Comparison of ENCODE assay signal across 8 mouse cellular contexts in the genomic region with DNA sequence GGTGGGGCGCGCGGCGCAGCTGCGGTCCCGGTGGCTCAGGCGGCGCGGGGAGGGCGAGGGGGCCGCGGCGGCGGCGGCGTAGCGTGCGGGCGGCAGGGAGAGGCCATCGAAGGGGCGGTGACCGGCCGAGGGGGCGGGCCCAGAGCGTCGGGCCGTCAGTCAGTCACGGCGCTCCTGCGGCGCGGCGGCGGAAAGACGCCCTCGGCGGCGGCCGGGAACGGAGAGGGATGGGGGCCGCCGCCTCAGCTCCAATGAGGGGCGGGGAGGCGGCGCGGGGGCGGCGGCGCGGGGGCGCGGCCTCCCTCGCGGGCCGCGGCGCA. TPM values are rescaled to one million over a fixed set of nuclear protein-coding genes. Genes with fewer than 3 reads are reported as not detected.
DNase-seq lines count a peak whose midpoint lies in the region; ATAC-seq and TF ChIP-seq lines count a peak whose summit lies in the region.

Gene Tent4a (minus strand): TSS at position 284 of the 320 bp plus-strand sequence.

- peak within 1 kb of the TSS; percentile 95 for H3K9ac ChIP-seq in hindbrain, embryonic 13.5 days
- peak within 1 kb of the TSS; percentile 91 for H3K9ac ChIP-seq in liver, embryonic 16.5 days (ENCODE audit: low read depth, low read length)

- no peak for TF ChIP-seq CTCF in C2C12 (IDR thresholded peaks at IDR 0.05; ENCODE audit: control insufficient read depth, insufficient read depth, insufficient read length)

- peak within 1 kb of the TSS; percentile 99 for H3K4me2 ChIP-seq in hindbrain, embryonic 13.5 days
- H3K4me2 ChIP-seq in liver, embryonic 16.5 days (ENCODE audit: low read depth, low read length), result peak within 1 kb of the TSS; percentile 96

- peak within 1 kb of the TSS; percentile 66 for H3K4me3 ChIP-seq in C2C12 (ENCODE audit: insufficient read depth, poor library complexity, severe bottlenecking)
- peak within 1 kb of the TSS; percentile 94 for H3K4me3 ChIP-seq in hindbrain, embryonic 13.5 days
- H3K4me3 ChIP-seq in liver, embryonic 16.5 days (ENCODE audit: low read depth, low read length), result peak within 1 kb of the TSS; percentile 79

- peak within 1 kb of the TSS; percentile 97 for H3ac ChIP-seq in C2C12 (ENCODE audit: control insufficient read depth, insufficient read length, low read depth)

- peaks cover 49% of the 10 kb centered on the region for H3K79me2 ChIP-seq in C2C12 (ENCODE audit: control insufficient read depth, insufficient read depth)

- H3K79me3 ChIP-seq in C2C12 (ENCODE audit: low read depth), result peaks cover 43% of the 10 kb centered on the region

- ATAC-seq in cerebellum, adult (ENCODE audit: insufficient number of reproducible peaks, low FRiP score, low TSS enrichment), result peak; percentile 62
- peak; percentile 63 for ATAC-seq in erythroblast, adult 5-6 weeks (replicated peaks; ENCODE audit: low FRiP score, poor library complexity, severe bottlenecking)
- ATAC-seq in hindbrain, embryonic 13.5 days (ENCODE audit: low FRiP score), result peak; percentile 81
- peak; percentile 78 for ATAC-seq in liver, embryonic 16.5 days (ENCODE audit: low read depth)

- no peaks in the 10 kb centered on the region for H3K27me3 ChIP-seq in C2C12 (ENCODE audit: control insufficient read depth, insufficient read depth, insufficient read length)
- no peaks in the 10 kb centered on the region for H3K27me3 ChIP-seq in hindbrain, embryonic 13.5 days
- H3K27me3 ChIP-seq in liver, embryonic 16.5 days (ENCODE audit: control insufficient read depth, insufficient read depth, low read depth, low read length), result no peaks in the 10 kb centered on the region

- WGBS in hindbrain, embryonic 13.5 days, result under 1% methylated on average over 33 of the region's 57 CpGs
- whole genome bisulfite sequencing in liver, embryonic 16.5 days (ENCODE audit: insufficient replicate concordance), result 0% methylated on average over 14 of the region's 57 CpGs

- DNase-seq in cerebellum, postnatal 10 days, result no peak
- DNase-seq in T-cell, adult 2 months (ENCODE audit: low spot score), result no peak
- DNase-seq in spleen, adult 12 weeks (ENCODE audit: low spot score), result no peak

- H3K27ac ChIP-seq in hindbrain, embryonic 13.5 days, result peak within 1 kb of the TSS; percentile 98
- peak within 1 kb of the TSS; percentile 95 for H3K27ac ChIP-seq in liver, embryonic 16.5 days (ENCODE audit: low read length)

- H3K9me3 ChIP-seq in hindbrain, embryonic 13.5 days, result no peaks in the 10 kb centered on the region
- no peaks in the 10 kb centered on the region for H3K9me3 ChIP-seq in liver, embryonic 16.5 days (replicated peaks; ENCODE audit: control insufficient read depth, low read length)

- H3K36me3 ChIP-seq in C2C12 (ENCODE audit: control insufficient read depth, insufficient read depth), result no peaks in the 10 kb centered on the region
- H3K36me3 ChIP-seq in hindbrain, embryonic 13.5 days, result no peaks in the 10 kb centered on the region
- H3K36me3 ChIP-seq in liver, embryonic 16.5 days (ENCODE audit: control insufficient read depth, insufficient read depth), result no peaks in the 10 kb centered on the region

- H3K4me1 ChIP-seq in hindbrain, embryonic 13.5 days (replicated peaks), result peaks cover 66% of the 10 kb centered on the region
- H3K4me1 ChIP-seq in liver, embryonic 16.5 days (ENCODE audit: control insufficient read depth, low read depth, low read length), result peaks cover 48% of the 10 kb centered on the region

TF ChIP-seq in C2C12, 6 proteins besides CTCF, POLR2A, EP300 and RAD21:
- TF ChIP-seq MAX (IDR thresholded peaks at IDR 0.05) (no peak), FOSL1 (IDR thresholded peaks at IDR 0.05; ENCODE audit: insufficient read depth, low read length, poor library complexity, severe bottlenecking) (no peak), MYOG (IDR thresholded peaks at IDR 0.05; ENCODE audit: control insufficient read depth, extremely low read depth, insufficient read length) (no peak), MYOD1 (IDR thresholded peaks at IDR 0.05; ENCODE audit: control insufficient read depth, insufficient read length, low read depth) (no peak)
TF ChIP-seq in C2C12: peak in this region for 0.

RNA-seq across cellular contexts. Expression of gene Tent4a, which starts in this region (rescaled TPM):
- 19.2 TPM for polyA plus RNA-seq in C2C12 (2012; fragmentation: generic; extraction: Trizol)
- 6.3 and 7.7 TPM in 2 replicates for total RNA-seq in erythroblast, adult 5-6 weeks (2015; ENCODE audit: low replicate concordance)
- 9.2 and 9.9 TPM in 2 replicates for total RNA-seq in erythroblast, adult 5-6 weeks (2017; ENCODE audit: low replicate concordance)
- 6.2 and 6.6 TPM in 2 replicates for polyA plus RNA-seq in hindbrain, embryonic 13.5 days (2015; fragmentation: Nextera tagmentation; extraction: Ambion mirVana)
- 1.5 and 2.0 TPM in 2 replicates for polyA plus RNA-seq in liver, embryonic 16.5 days (2015; fragmentation: Nextera tagmentation; extraction: Ambion mirVana)
